Mouse (Mus musculus) lung, embryonic 14.5 days (tissue): ENCODE measurements around the gene Cmklr1. TPM values are rescaled to one million over a fixed set of nuclear protein-coding genes. Genes with fewer than 3 reads are reported as not detected.

Experiments
- ATAC-seq: fragments of 200-750 bp; cut with Nextera tagmentation; 2 replicates; pipeline ENCODE4 v1.8.0; 2017; ENCODE audit warnings: mild to moderate bottlenecking, moderate TSS enrichment, moderate library complexity; ENCODE audit not compliant: insufficient read depth
- DNase-seq: peaks from one replicate; pipeline ENCODE4 v3.0.0-alpha.2; 2015
- H3K27ac ChIP-seq: fragments of 300-500 bp; sonication (generic); 2 replicates; pipeline ENCODE4 v1.5.1; 2014; ENCODE audit warnings: low read depth, mild to moderate bottlenecking, moderate library complexity
- H3K27me3 ChIP-seq: fragments of 300-500 bp; sonication (generic); 2 replicates; pipeline ENCODE4 v1.6.1; 2014; ENCODE audit warnings: low read length, control low read depth; ENCODE audit not compliant: insufficient read depth
- H3K36me3 ChIP-seq: fragments of 300-500 bp; sonication (generic); 2 replicates; pipeline ENCODE4 v1.6.1; 2014; ENCODE audit warnings: control low read depth; ENCODE audit not compliant: insufficient read depth
- H3K4me1 ChIP-seq: fragments of 300-500 bp; sonication (generic); 2 replicates; pipeline ENCODE4 v1.6.1; 2014; ENCODE audit warnings: antibody characterized with exemption, control low read depth; ENCODE audit not compliant: insufficient read depth
- H3K4me2 ChIP-seq: fragments of 300-500 bp; sonication (generic); 2 replicates; pipeline ENCODE4 v1.6.1; 2014; ENCODE audit warnings: mild to moderate bottlenecking
- H3K4me3 ChIP-seq: fragments of 300-500 bp; sonication (generic); 2 replicates; pipeline ENCODE4 v1.5.1; 2014; ENCODE audit warnings: low read depth, low read length
- H3K9ac ChIP-seq: fragments of 300-500 bp; sonication (generic); 2 replicates; pipeline ENCODE4 v1.6.1; 2014
- H3K9me3 ChIP-seq: fragments of 300-500 bp; sonication (generic); 2 replicates; pipeline ENCODE4 v1.6.1; 2016; ENCODE audit warnings: low read depth, low read length, control low read depth
- CTCF ChIP-seq: IDR thresholded peaks from 2 replicates; pipeline ENCODE4 v1.5.1; 2016; ENCODE audit warnings: antibody characterized with exemption, low read depth
- WGBS: fragments of 180-500 bp; shearing (Covaris S2); extraction: QIAGEN DNeasy Blood & Tissue Kit; methylation state at CpG from one replicate; pipeline ENCODE4 v1.1.7; 2014; 5-methylcytosine and 5-hydroxymethylcytosine counted together
- polyA plus RNA-seq: library from polyadenylated mRNA; unstranded; fragments of >200 nt; fragmentation: Nextera tagmentation; extraction: Ambion mirVana; gene quantifications from 2 replicates; pipeline ENCODE4 v1.2.1, GENCODE M21; 2014

The Cmklr1 gene
- polyA plus RNA-seq, 1 experiment from 2014 or later: 8.3 TPM

DNA sequence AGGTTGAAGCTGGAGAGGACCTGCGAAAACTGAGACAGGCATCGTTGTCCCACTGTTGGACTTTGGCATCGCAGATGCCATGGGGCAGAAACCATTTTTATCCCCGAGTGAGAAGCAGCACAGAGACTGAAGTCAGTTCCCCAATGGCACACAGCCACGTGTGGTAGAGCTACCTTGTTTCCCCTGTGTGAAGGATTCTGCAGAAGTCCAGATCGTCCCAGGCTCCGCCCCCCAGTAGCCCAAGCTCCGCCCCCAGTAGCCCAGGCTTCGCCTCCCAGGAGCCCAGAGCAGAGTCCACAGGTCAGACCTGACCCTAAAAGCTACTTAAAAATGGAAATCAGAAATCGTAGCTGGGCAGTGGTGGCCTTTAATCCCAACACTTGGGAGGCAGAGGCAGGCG lies 4.0 kb upstream of the Cmklr1 start:
- DNase-seq: no peak
- 72% methylated on average over 11 of the region's 11 CpGs for WGBS
- no peak for TF ChIP-seq CTCF

GRCm38 (mm10) chr5:113652215-113652614 lies 2.0 kb upstream of the Cmklr1 start:
- TF ChIP-seq CTCF: no peak
- no peak overlapping the region for H3K4me2 ChIP-seq

More for the DNA sequence above, 4.0 kb upstream of the Cmklr1 start:
- no peak for ATAC-seq
- no peaks in the 10 kb centered on the region for H3K36me3 ChIP-seq
- no peak overlapping the region for H3K9ac ChIP-seq
- H3K9me3 ChIP-seq: no peaks in the 10 kb centered on the region
- H3K4me3 ChIP-seq: no peak overlapping the region
- H3K27me3 ChIP-seq: no peaks in the 10 kb centered on the region
- no peak overlapping the region for H3K4me2 ChIP-seq
- no peak overlapping the region for H3K27ac ChIP-seq
- 0 out of 2 replicates have a peak, but pooled peaks cover 4% of the 10 kb centered on the region for H3K4me1 ChIP-seq

DNA sequence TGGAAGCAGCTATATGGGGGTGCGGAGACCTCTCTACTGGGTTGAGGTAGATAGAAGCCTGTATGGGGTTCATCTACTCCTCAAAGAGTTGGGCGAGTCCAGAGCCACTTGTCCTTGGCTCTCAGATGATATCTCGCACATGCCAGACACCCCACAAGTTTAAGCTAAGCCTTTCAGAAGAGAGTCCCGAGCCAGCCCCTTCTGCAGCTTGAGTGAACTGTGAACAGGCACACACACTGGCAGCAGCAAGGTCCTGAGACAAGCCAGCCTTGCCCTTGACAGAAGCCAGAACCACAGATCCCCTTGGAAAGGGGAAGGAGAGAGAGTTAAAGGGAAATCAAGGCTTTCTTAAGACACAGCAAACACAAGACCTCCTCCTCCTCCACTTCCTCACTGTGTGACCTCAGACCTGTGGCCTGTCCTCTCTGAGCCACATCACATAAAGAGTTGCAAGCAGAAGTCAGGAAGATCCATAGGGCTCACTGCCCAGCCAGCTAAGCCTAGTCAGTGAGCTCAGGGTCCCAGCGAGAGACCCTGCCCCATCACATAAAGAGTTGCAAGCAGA lies 1.5 kb downstream of the Cmklr1 start:
- DNase-seq (no peak), ATAC-seq (no peak)
- Histone ChIP-seq H3K9ac (no peak overlapping the region), H3K9me3 (no peaks in the 10 kb centered on the region), H3K36me3 (no peaks in the 10 kb centered on the region), H3K27me3 (no peaks in the 10 kb centered on the region), H3K27ac (no peak overlapping the region), H3K4me2 (peak overlapping the region; percentile 60), H3K4me3 (peak overlapping the region; percentile 36), H3K4me1 (0 out of 2 replicates have a peak, but pooled peaks cover 7% of the 10 kb centered on the region)
- WGBS: 77% methylated on average over 5 of the region's 5 CpGs
- no peak for TF ChIP-seq CTCF

More at GRCm38 (mm10) chr5:113652215-113652614, 2.0 kb upstream of the Cmklr1 start:
- no peak overlapping the region for H3K27ac ChIP-seq
- H3K4me1 ChIP-seq: 0 out of 2 replicates have a peak, but pooled peaks cover 4% of the 10 kb centered on the region
- no peak overlapping the region for H3K4me3 ChIP-seq
- H3K36me3 ChIP-seq: no peaks in the 10 kb centered on the region
- no peaks in the 10 kb centered on the region for H3K9me3 ChIP-seq
- H3K9ac ChIP-seq: no peak overlapping the region
- no peaks in the 10 kb centered on the region for H3K27me3 ChIP-seq
- WGBS: 13% methylated on average over 5 of the region's 5 CpGs
- DNase-seq (no peak), ATAC-seq (no peak)

GRCm38 (mm10) chr5:113647141-113647540 lies 3.1 kb downstream of the Cmklr1 start:
- 86% methylated on average over 8 of the region's 8 CpGs for WGBS
- Histone ChIP-seq H3K4me3 (no peak overlapping the region), H3K9ac (no peak overlapping the region), H3K27me3 (no peaks in the 10 kb centered on the region), H3K36me3 (no peaks in the 10 kb centered on the region), H3K27ac (no peak overlapping the region), H3K9me3 (no peaks in the 10 kb centered on the region), H3K4me2 (no peak overlapping the region), H3K4me1 (0 out of 2 replicates have a peak, but pooled peaks cover 4% of the 10 kb centered on the region)
- DNase-seq (no peak), ATAC-seq (no peak)
- no peak for TF ChIP-seq CTCF

- Histone ChIP-seq H3K4me1 (peaks cover 7% of the 10 kb centered on the region; the same call in 1 of the 2 replicates), H3K36me3 (no peaks in the 10 kb centered on the region), H3K27ac (no peak overlapping the region), H3K9ac (no peak overlapping the region), H3K4me2 (no peak overlapping the region), H3K4me3 (no peak overlapping the region), H3K9me3 (no peaks in the 10 kb centered on the region), H3K27me3 (no peaks in the 10 kb centered on the region)
- 77% methylated on average over 4 of the region's 4 CpGs for WGBS
- TF ChIP-seq CTCF: no peak
- ATAC-seq (no peak), DNase-seq (no peak)
Observed at GRCm38 (mm10) chr5:113644520-113644919, 5.7 kb downstream of the Cmklr1 start.

GRCm38 (mm10) chr5:113643107-113643848 lies 6.9 kb downstream of the Cmklr1 start:
- WGBS: 48% methylated on average over 18 of the region's 18 CpGs
- H3K9me3 ChIP-seq: no peaks in the 10 kb centered on the region
- H3K27ac ChIP-seq: no peak overlapping the region
- no peaks in the 10 kb centered on the region for H3K36me3 ChIP-seq
- ATAC-seq (peak; percentile 68; the same call in 1 of the 2 replicates), DNase-seq (peak; percentile 66)
- no peak for TF ChIP-seq CTCF
- H3K9ac ChIP-seq: no peak overlapping the region
- no peak overlapping the region for H3K4me3 ChIP-seq
- peak overlapping the region; percentile 31; the same call in 1 of the 2 replicates for H3K4me2 ChIP-seq
- H3K4me1 ChIP-seq: peaks cover 7% of the 10 kb centered on the region; the same call in 1 of the 2 replicates
- no peaks in the 10 kb centered on the region for H3K27me3 ChIP-seq

GRCm38 (mm10) chr5:113641066-113641465 lies 9.2 kb downstream of the Cmklr1 start:
- no peaks in the 10 kb centered on the region for H3K9me3 ChIP-seq
- TF ChIP-seq CTCF: no peak
- H3K4me3 ChIP-seq: no peak overlapping the region
- peaks cover 14% of the 10 kb centered on the region; the same call in 1 of the 2 replicates for H3K4me1 ChIP-seq
- 57% methylated on average over 6 of the region's 6 CpGs for WGBS
- no peak overlapping the region for H3K9ac ChIP-seq
- no peaks in the 10 kb centered on the region for H3K36me3 ChIP-seq
- DNase-seq (no peak), ATAC-seq (no peak)
- H3K27me3 ChIP-seq: no peaks in the 10 kb centered on the region
- no peak overlapping the region for H3K27ac ChIP-seq
- H3K4me2 ChIP-seq: no peak overlapping the region
